Mouse (Mus musculus) E14TG2a.4 (cell line): ENCODE results near the gene Ubald1.
A peak's percentile ranks its signal among the peaks of the same experiment; 100 is the strongest.

Experiments
- H3K27me3 ChIP-seq: 2 replicates; pipeline ENCODE4 v1.6.1; 2014; ENCODE audit warnings: low read length, control low read depth; ENCODE audit not compliant: insufficient read depth
- H3K36me3 ChIP-seq: 2 replicates; pipeline ENCODE4 v1.6.1; 2014; ENCODE audit warnings: low read length, control low read depth; ENCODE audit not compliant: insufficient read depth
- H3K4me1 ChIP-seq: replicated peaks from 2 replicates; pipeline ENCODE4 v1.6.1; 2014; ENCODE audit warnings: low read depth, low read length, control low read depth
- H3K4me3 ChIP-seq: replicated peaks from 2 replicates; pipeline ENCODE4 v1.5.1; 2014; ENCODE audit warnings: mild to moderate bottlenecking, low read length
- H3K9me3 ChIP-seq: 2 replicates; pipeline ENCODE4 v1.6.1; 2014; ENCODE audit warnings: low read length, control low read depth
- CTCF ChIP-seq: conservative IDR thresholded peaks from 2 replicates; pipeline ENCODE4 v1.5.1; 2014; ENCODE audit warnings: low read length
- NANOG ChIP-seq: IDR thresholded peaks from 2 replicates; pipeline ENCODE4 v1.6.1; 2014; ENCODE audit warnings: borderline replicate concordance, low read length, mixed read lengths
- POU5F1 ChIP-seq: IDR thresholded peaks from 2 replicates; pipeline ENCODE4 v1.6.1; 2014; ENCODE audit warnings: low read length, borderline replicate concordance

The Ubald1 gene

GRCm38 (mm10) chr16:4880136-4880825 lies at the start of gene Ubald1:
TSS of gene Ubald1 (minus strand) at chr16:4880315.
- Histone ChIP-seq H3K27me3 (no peaks in the 10 kb centered on the region), H3K9me3 (no peaks in the 10 kb centered on the region), H3K4me1 (peaks cover 72% of the 10 kb centered on the region), H3K4me3 (peak within 1 kb of the TSS; percentile 94), H3K36me3 (peaks cover 39% of the 10 kb centered on the region)
- TF ChIP-seq NANOG, result no peak
- no peak for TF ChIP-seq POU5F1
- no peak for TF ChIP-seq CTCF

- TF ChIP-seq NANOG (no peak), POU5F1 (no peak), CTCF (no peak)
- no peaks in the 10 kb centered on the region for H3K9me3 ChIP-seq
- H3K36me3 ChIP-seq, result peaks cover 92% of the 10 kb centered on the region
- H3K4me3 ChIP-seq, result no peak overlapping the region
- H3K27me3 ChIP-seq, result no peaks in the 10 kb centered on the region
- H3K4me1 ChIP-seq, result no peaks in the 10 kb centered on the region
These were observed 48.4 kb upstream of the Ubald1 start for GRCm38 (mm10) chr16:4928474-4928873.

- Histone ChIP-seq H3K4me3 (no peak overlapping the region), H3K4me1 (no peaks in the 10 kb centered on the region), H3K9me3 (no peaks in the 10 kb centered on the region), H3K27me3 (no peaks in the 10 kb centered on the region), H3K36me3 (peaks cover 92% of the 10 kb centered on the region)
- TF ChIP-seq CTCF, result no peak
- no peak for TF ChIP-seq NANOG
- TF ChIP-seq POU5F1, result no peak
These were observed 47.9 kb upstream of the Ubald1 start for GRCm38 (mm10) chr16:4927967-4928366.

- no peak for TF ChIP-seq CTCF
- no peak for TF ChIP-seq POU5F1
- TF ChIP-seq NANOG, result no peak
- H3K4me1 ChIP-seq, result no peaks in the 10 kb centered on the region
These were observed 43.9 kb upstream of the Ubald1 start for GRCm38 (mm10) chr16:4923996-4924395.

GRCm38 (mm10) chr16:4922481-4922880 lies 42.4 kb upstream of the Ubald1 start:
- Histone ChIP-seq H3K4me3 (no peak overlapping the region), H3K36me3 (peaks cover 93% of the 10 kb centered on the region), H3K27me3 (no peaks in the 10 kb centered on the region), H3K9me3 (no peaks in the 10 kb centered on the region), H3K4me1 (no peaks in the 10 kb centered on the region)
- TF ChIP-seq POU5F1 (no peak), CTCF (no peak), NANOG (no peak)

More at GRCm38 (mm10) chr16:4923996-4924395, 43.9 kb upstream of the Ubald1 start:
- Histone ChIP-seq H3K9me3 (no peaks in the 10 kb centered on the region), H3K36me3 (peaks cover 96% of the 10 kb centered on the region), H3K27me3 (no peaks in the 10 kb centered on the region), H3K4me3 (no peak overlapping the region)

- H3K36me3 ChIP-seq, result peaks cover 90% of the 10 kb centered on the region
- H3K4me3 ChIP-seq, result no peak overlapping the region
- H3K9me3 ChIP-seq, result no peaks in the 10 kb centered on the region
- peaks cover 12% of the 10 kb centered on the region for H3K4me1 ChIP-seq
- TF ChIP-seq POU5F1 (no peak), NANOG (no peak), CTCF (no peak)
- H3K27me3 ChIP-seq, result no peaks in the 10 kb centered on the region
These were observed 40.4 kb upstream of the Ubald1 start for GRCm38 (mm10) chr16:4920556-4920955.

- TF ChIP-seq POU5F1, result no peak
- TF ChIP-seq CTCF, result no peak
- no peak for TF ChIP-seq NANOG
- Histone ChIP-seq H3K36me3 (peaks cover 84% of the 10 kb centered on the region), H3K4me1 (peaks cover 42% of the 10 kb centered on the region), H3K27me3 (no peaks in the 10 kb centered on the region), H3K4me3 (no peak overlapping the region), H3K9me3 (no peaks in the 10 kb centered on the region)
These were observed 36.5 kb upstream of the Ubald1 start for GRCm38 (mm10) chr16:4916608-4917007.

- H3K36me3 ChIP-seq, result peaks cover 84% of the 10 kb centered on the region
- peaks cover 48% of the 10 kb centered on the region for H3K4me1 ChIP-seq
- H3K9me3 ChIP-seq, result no peaks in the 10 kb centered on the region
- TF ChIP-seq CTCF (no peak), NANOG (no peak), POU5F1 (no peak)
- no peaks in the 10 kb centered on the region for H3K27me3 ChIP-seq
- no peak overlapping the region for H3K4me3 ChIP-seq
These were observed 35.8 kb upstream of the Ubald1 start for GRCm38 (mm10) chr16:4915931-4916330.
